Mouse (Mus musculus): ENCODE data around the gene Gm10309. TPM values are rescaled to one million over a fixed set of nuclear protein-coding genes. Genes with fewer than 3 reads are reported as not detected.

The Gm10309 gene
- polyA plus RNA-seq, 1 experiment: not detected

- Histone ChIP-seq H3K36me3 (ENCODE audit: control insufficient read depth, insufficient read depth, low read length, poor library complexity, severe bottlenecking) (no peaks in the 10 kb centered on the region), H3K4me3 (ENCODE audit: low read depth, low read length) (no peak overlapping the region), H3K27me3 (ENCODE audit: control insufficient read depth, insufficient read depth, low read length, poor library complexity, severe bottlenecking) (no peaks in the 10 kb centered on the region), H3K27ac (ENCODE audit: insufficient read depth, low read length) (no peak overlapping the region), H3K4me1 (ENCODE audit: control insufficient read depth, insufficient read depth, low read length) (no peaks in the 10 kb centered on the region), H3K9me3 (replicated peaks; ENCODE audit: control insufficient read depth, insufficient read depth, low read length, poor library complexity, severe bottlenecking) (no peaks in the 10 kb centered on the region), H3K9ac (ENCODE audit: low read depth, poor library complexity, severe bottlenecking) (no peak overlapping the region)
- no peak for TF ChIP-seq CTCF (IDR thresholded peaks at IDR 0.05; ENCODE audit: low read depth, low read length)
- TF ChIP-seq EP300 (IDR thresholded peaks at IDR 0.05; ENCODE audit: insufficient read depth, low read depth, low read length): no peak
- no peak for TF ChIP-seq POLR2A (IDR thresholded peaks at IDR 0.05; ENCODE audit: insufficient read depth, low read length)
Observed at GRCm38 (mm10) chr17:86499359-86500045, 5.5 kb downstream of the Gm10309 start.

- Histone ChIP-seq H3K27ac (ENCODE audit: insufficient read depth, low read length) (no peak overlapping the region), H3K4me1 (ENCODE audit: control insufficient read depth, insufficient read depth, low read length) (no peaks in the 10 kb centered on the region), H3K4me3 (ENCODE audit: low read depth, low read length) (no peak overlapping the region), H3K36me3 (ENCODE audit: control insufficient read depth, insufficient read depth, low read length, poor library complexity, severe bottlenecking) (no peaks in the 10 kb centered on the region), H3K27me3 (ENCODE audit: control insufficient read depth, insufficient read depth, low read length, poor library complexity, severe bottlenecking) (no peaks in the 10 kb centered on the region), H3K9ac (ENCODE audit: low read depth, poor library complexity, severe bottlenecking) (no peak overlapping the region), H3K9me3 (replicated peaks; ENCODE audit: control insufficient read depth, insufficient read depth, low read length, poor library complexity, severe bottlenecking) (no peaks in the 10 kb centered on the region)
- no peak for TF ChIP-seq POLR2A (IDR thresholded peaks at IDR 0.05; ENCODE audit: insufficient read depth, low read length)
- TF ChIP-seq EP300 (IDR thresholded peaks at IDR 0.05; ENCODE audit: insufficient read depth, low read depth, low read length): no peak
- no peak for TF ChIP-seq CTCF (IDR thresholded peaks at IDR 0.05; ENCODE audit: low read depth, low read length)
Observed at GRCm38 (mm10) chr17:86497302-86497701, 7.7 kb downstream of the Gm10309 start.

- Histone ChIP-seq H3K27ac (ENCODE audit: insufficient read depth, low read length) (no peak overlapping the region), H3K4me3 (ENCODE audit: low read depth, low read length) (no peak overlapping the region), H3K36me3 (ENCODE audit: control insufficient read depth, insufficient read depth, low read length, poor library complexity, severe bottlenecking) (no peaks in the 10 kb centered on the region), H3K27me3 (ENCODE audit: control insufficient read depth, insufficient read depth, low read length, poor library complexity, severe bottlenecking) (no peaks in the 10 kb centered on the region), H3K9ac (ENCODE audit: low read depth, poor library complexity, severe bottlenecking) (no peak overlapping the region), H3K4me1 (ENCODE audit: control insufficient read depth, insufficient read depth, low read length) (no peaks in the 10 kb centered on the region), H3K9me3 (replicated peaks; ENCODE audit: control insufficient read depth, insufficient read depth, low read length, poor library complexity, severe bottlenecking) (no peaks in the 10 kb centered on the region)
- TF ChIP-seq POLR2A (IDR thresholded peaks at IDR 0.05; ENCODE audit: insufficient read depth, low read length) (no peak), CTCF (IDR thresholded peaks at IDR 0.05; ENCODE audit: low read depth, low read length) (no peak), EP300 (IDR thresholded peaks at IDR 0.05; ENCODE audit: insufficient read depth, low read depth, low read length) (no peak)
Observed at GRCm38 (mm10) chr17:86496123-86496771, 8.8 kb downstream of the Gm10309 start.

- no peaks in the 10 kb centered on the region for H3K36me3 ChIP-seq (ENCODE audit: control insufficient read depth, insufficient read depth, low read length, poor library complexity, severe bottlenecking)
- H3K4me3 ChIP-seq (ENCODE audit: low read depth, low read length): no peak overlapping the region
- H3K27me3 ChIP-seq (ENCODE audit: control insufficient read depth, insufficient read depth, low read length, poor library complexity, severe bottlenecking): no peaks in the 10 kb centered on the region
- TF ChIP-seq EP300 (IDR thresholded peaks at IDR 0.05; ENCODE audit: insufficient read depth, low read depth, low read length): no peak
- no peak for TF ChIP-seq CTCF (IDR thresholded peaks at IDR 0.05; ENCODE audit: low read depth, low read length)
- no peak for TF ChIP-seq POLR2A (IDR thresholded peaks at IDR 0.05; ENCODE audit: insufficient read depth, low read length)
- no peaks in the 10 kb centered on the region for H3K9me3 ChIP-seq (replicated peaks; ENCODE audit: control insufficient read depth, insufficient read depth, low read length, poor library complexity, severe bottlenecking)
- no peak overlapping the region for H3K27ac ChIP-seq (ENCODE audit: insufficient read depth, low read length)
- H3K4me1 ChIP-seq (ENCODE audit: control insufficient read depth, insufficient read depth, low read length): no peaks in the 10 kb centered on the region
- H3K9ac ChIP-seq (ENCODE audit: low read depth, poor library complexity, severe bottlenecking): no peak overlapping the region
Observed at GRCm38 (mm10) chr17:86494895-86495294, 10.1 kb downstream of the Gm10309 start.

- Histone ChIP-seq H3K4me3 (ENCODE audit: low read depth, low read length) (no peak overlapping the region), H3K4me1 (ENCODE audit: control insufficient read depth, insufficient read depth, low read length) (no peaks in the 10 kb centered on the region), H3K36me3 (ENCODE audit: control insufficient read depth, insufficient read depth, low read length, poor library complexity, severe bottlenecking) (no peaks in the 10 kb centered on the region), H3K27ac (ENCODE audit: insufficient read depth, low read length) (no peak overlapping the region), H3K27me3 (ENCODE audit: control insufficient read depth, insufficient read depth, low read length, poor library complexity, severe bottlenecking) (no peaks in the 10 kb centered on the region), H3K9me3 (replicated peaks; ENCODE audit: control insufficient read depth, insufficient read depth, low read length, poor library complexity, severe bottlenecking) (no peaks in the 10 kb centered on the region), H3K9ac (ENCODE audit: low read depth, poor library complexity, severe bottlenecking) (no peak overlapping the region)
- TF ChIP-seq EP300 (IDR thresholded peaks at IDR 0.05; ENCODE audit: insufficient read depth, low read depth, low read length): no peak
- no peak for TF ChIP-seq CTCF (IDR thresholded peaks at IDR 0.05; ENCODE audit: low read depth, low read length)
Observed at GRCm38 (mm10) chr17:86494494-86494893, 10.5 kb downstream of the Gm10309 start.

GRCm38 (mm10) chr17:86493891-86494420 lies 11.1 kb downstream of the Gm10309 start:
- TF ChIP-seq CTCF (IDR thresholded peaks at IDR 0.05; ENCODE audit: low read depth, low read length) (no peak), POLR2A (IDR thresholded peaks at IDR 0.05; ENCODE audit: insufficient read depth, low read length) (no peak), EP300 (IDR thresholded peaks at IDR 0.05; ENCODE audit: insufficient read depth, low read depth, low read length) (no peak)
- H3K27me3 ChIP-seq (ENCODE audit: control insufficient read depth, insufficient read depth, low read length, poor library complexity, severe bottlenecking): no peaks in the 10 kb centered on the region
- no peak overlapping the region for H3K27ac ChIP-seq (ENCODE audit: insufficient read depth, low read length)
- H3K4me1 ChIP-seq (ENCODE audit: control insufficient read depth, insufficient read depth, low read length): no peaks in the 10 kb centered on the region
- no peak overlapping the region for H3K9ac ChIP-seq (ENCODE audit: low read depth, poor library complexity, severe bottlenecking)
- no peaks in the 10 kb centered on the region for H3K36me3 ChIP-seq (ENCODE audit: control insufficient read depth, insufficient read depth, low read length, poor library complexity, severe bottlenecking)
- H3K9me3 ChIP-seq (replicated peaks; ENCODE audit: control insufficient read depth, insufficient read depth, low read length, poor library complexity, severe bottlenecking): no peaks in the 10 kb centered on the region
- H3K4me3 ChIP-seq (ENCODE audit: low read depth, low read length): no peak overlapping the region

All from ES-Bruce4 (cell line).